Mouse (Mus musculus) testis, postnatal 14 days (tissue): ENCODE measurements around the gene Ppm1n.
"Not testable (repeated sequence)": the region's sequence is repeated elsewhere in the genome, so short reads cannot be mapped to it uniquely, and the experiment has no call there.

Experiments
- DNase-seq: peaks from one replicate; pipeline ENCODE4 v3.0.0; 2021; ENCODE audit warnings: low spot score

The Ppm1n gene

GRCm38 (mm10) chr7:19282791-19283405 lies 3.0 kb upstream of the Ppm1n start:
- peak; percentile 59 for DNase-seq

DNA sequence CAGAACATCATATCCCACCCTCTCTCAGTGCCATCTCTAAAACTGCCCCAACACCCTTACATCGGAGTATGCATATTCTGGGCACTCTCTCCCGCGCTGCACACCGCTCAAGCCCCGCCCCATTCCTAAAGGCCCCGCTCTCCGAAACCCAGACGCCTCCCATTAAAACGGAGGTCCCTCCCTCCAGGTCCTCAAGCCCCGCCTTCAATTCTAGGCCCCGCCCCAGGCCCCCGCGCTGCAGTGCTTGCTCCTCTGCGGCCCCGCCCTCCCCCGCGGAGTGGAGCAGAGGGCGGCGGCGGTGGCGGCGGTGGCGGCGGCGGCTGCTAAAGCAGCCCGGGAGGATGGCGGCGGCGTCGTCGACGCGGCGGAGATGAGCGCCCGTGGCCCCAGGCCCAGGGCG lies 2.5 kb upstream of the Ppm1n start, which contains the start of gene Rtn2:
Gene Rtn2 (plus strand): TSS at position 240 of the 400 bp plus-strand sequence.
- DNase-seq = peak; percentile 84

GRCm38 (mm10) chr7:19281680-19282304 lies 1.9 kb upstream of the Ppm1n start:
- not testable (repeated sequence) for DNase-seq

GRCm38 (mm10) chr7:19279052-19279451 lies 812 bp downstream of the Ppm1n start:
- no peak for DNase-seq

DNA sequence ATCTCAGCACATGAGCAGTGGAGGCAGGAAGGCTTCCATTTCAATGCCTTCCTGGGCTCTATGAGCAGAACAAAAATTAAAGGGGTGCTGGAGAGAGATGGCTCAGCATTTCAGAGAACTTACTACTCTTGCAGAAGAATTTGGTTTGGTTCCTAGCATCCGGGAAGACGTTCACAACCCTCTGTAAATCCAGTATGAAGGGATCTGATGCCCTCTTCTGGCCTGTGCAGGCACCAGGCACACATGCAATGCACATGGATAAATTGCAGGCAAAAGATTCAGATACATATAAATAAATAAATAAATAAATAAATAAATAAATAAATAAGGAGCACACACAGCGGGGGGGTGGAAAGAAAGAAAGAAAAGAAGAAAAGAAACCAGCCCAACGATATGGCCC lies 3.6 kb downstream of the Ppm1n start:
- no peak for DNase-seq

GRCm38 (mm10) chr7:19272173-19272764 lies 7.6 kb downstream of the Ppm1n start:
- DNase-seq = peak; percentile 66

- peak; percentile 83 for DNase-seq
Measured at GRCm38 (mm10) chr7:19271238-19272172, 8.4 kb downstream of the Ppm1n start, which contains the start of gene Vasp. Vasp (minus strand) TSS chr7:19271817.

GRCm38 (mm10) chr7:19270509-19271237 lies 9.2 kb downstream of the Ppm1n start:
- DNase-seq = peak; percentile 29

DNA sequence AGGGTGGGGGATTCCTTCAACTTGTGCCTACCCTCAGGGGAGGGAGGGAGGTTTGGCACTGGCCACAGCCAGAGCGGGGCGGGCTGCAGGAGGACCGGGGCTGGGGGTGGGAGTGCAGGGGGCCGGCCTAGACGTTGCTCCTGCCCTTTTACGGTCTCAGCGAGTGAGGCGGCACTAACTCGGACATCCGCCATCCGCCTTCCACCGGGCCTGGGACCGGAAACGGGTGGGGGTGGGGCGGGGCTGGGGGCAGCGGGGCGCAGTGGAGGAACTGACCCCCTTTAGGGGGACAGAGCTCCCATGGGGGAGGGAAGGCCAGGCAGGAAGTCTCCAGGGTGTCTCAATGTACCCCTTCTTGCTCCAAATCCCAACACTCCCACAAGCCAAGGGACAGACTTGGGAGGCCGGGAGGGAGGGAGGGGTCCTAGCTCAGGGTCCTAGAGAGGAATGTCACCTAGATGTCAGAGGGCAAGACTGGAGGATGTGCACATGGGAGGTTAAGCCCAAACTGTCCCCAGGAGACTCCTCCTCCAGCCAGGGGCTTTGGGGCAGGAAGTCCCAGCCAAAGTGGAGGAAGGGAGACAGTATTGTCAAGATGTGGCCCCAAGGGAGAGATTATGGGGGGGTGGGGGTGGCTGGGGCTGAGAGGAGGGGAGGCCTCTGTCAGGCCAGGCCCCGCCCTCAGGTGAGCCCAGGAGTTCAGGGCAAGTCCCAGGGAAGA lies 10.0 kb downstream of the Ppm1n start:
- DNase-seq = peak; percentile 46

- no peak for DNase-seq
Measured at GRCm38 (mm10) chr7:19268993-19269681, 10.7 kb downstream of the Ppm1n start.

DNA sequence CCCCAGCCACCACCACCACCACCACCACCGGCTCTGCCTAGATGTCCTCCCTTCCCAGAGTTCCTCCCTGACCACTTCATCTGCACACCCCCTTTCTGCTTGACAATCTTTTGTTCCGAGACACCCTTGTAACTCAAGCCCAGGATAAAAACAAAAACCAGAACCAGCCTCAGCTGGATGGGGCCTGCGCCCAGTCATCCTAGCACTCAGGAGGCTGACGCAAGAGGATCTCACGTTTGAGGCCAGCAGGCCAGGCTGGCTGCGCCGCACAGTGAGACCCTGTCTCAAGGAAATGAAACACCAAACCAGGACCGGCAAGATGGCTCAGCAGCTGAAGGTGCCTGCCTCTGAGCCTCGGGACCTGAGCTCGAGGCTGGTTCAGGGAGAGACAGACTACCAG lies 12.8 kb downstream of the Ppm1n start:
- DNase-seq = no peak

DNA sequence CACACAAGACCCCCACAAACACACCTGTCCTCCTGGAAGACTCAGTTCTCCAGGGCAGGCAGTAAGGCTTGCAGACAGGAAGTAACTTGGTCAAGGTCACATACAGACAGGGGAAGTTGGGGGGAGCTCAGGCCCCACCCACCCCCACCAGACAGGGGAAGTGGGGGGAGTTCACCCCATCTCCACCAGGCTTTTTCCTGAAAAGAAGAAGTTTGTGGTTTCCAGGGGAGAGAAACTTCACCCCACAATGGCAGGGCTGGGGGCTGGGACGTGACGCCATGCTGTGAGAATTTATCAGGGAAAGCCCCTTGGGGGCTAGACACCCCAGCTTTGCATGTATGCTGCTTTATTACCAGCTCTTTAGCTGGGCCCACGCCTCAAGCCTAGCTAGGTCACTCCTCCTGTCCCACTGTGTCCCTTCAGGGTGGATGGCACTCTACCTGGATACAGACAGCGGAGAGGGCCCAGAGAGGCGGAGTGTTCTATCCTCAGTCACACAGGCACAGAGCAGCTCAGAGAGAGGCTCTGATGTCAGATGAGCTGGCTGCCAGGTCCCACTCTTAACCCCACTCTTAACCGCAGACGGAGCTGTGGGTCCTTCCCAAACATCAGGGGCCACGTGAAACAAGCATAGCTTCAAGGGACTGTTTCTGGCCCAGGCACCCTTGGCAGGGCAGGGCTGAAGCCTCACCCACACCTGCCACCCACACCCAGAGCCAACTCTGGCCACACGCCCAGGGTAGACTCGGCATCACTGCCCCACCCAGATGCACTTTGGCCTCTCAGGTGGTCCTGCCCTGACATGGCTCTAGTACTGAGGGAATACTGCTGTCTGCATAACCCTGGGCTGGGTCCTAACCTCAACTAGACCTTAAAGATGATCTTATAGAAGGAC lies 13.7 kb downstream of the Ppm1n start:
- no peak for DNase-seq

- DNase-seq = no peak
Measured at GRCm38 (mm10) chr7:19265147-19265546, 14.7 kb downstream of the Ppm1n start.

DNA sequence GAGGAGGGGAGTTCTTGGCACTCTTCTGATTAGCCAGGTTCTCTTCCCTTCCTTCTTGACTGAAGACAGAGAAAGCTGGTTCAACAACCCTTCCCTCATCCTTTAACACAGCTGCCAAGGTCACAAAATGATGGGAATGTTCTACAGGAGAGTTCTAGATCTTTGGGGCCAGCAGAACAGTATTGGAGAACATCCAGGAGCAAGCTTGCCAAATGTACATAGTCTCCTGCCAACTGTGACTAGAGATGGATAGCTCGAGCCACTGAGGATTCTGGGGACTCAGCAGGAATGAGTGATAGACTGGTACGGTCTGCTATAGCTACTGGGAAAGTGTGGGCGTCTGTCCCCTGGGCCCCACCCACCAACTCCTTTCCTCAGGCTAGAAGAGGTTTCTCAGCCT lies 21.5 kb downstream of the Ppm1n start:
- DNase-seq = no peak

GRCm38 (mm10) chr7:19257390-19258022 lies 22.4 kb downstream of the Ppm1n start:
- peak; percentile 73 for DNase-seq

DNA sequence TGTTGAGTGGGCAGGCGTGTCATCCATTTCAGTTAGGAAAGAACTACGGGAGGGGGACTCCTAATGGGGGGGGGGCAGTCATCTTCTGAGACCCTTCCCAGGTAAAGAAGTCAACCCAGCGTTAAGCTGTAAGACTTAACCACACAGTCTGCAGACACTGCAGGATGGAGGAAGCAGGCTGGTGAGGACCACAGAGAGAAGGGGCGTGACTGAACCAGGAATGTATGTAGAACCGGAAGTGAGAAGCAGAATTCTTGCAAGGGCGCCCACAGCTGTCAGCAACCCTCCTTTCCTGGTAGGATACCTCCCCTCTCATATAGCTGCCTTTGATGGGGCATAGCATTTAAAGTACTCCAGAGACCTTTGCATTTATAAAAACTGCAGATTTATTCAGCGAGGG lies 23.3 kb downstream of the Ppm1n start:
- no peak for DNase-seq

DNA sequence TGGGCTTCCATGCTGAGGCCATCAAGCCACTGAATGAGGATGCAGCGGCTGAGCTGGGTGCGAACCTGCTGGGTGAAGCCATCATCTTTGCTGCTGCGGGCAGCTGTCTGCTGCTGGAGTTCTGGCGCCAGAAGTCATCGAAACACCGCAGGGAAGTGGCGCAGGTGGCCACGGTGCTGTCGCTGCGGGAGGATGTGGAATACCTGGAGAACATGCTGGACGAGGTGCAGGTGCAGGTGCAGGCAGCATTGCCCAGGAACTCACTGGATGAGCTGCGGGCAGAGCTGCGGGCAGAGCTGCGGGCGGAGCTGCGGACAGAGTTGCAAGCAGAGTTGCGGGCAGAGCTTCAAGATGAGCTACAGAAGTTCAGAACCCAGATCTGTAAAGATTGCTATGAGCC lies 24.5 kb downstream of the Ppm1n start:
- DNase-seq = no peak

GRCm38 (mm10) chr7:19253437-19253836 lies 26.4 kb downstream of the Ppm1n start:
- DNase-seq = no peak

DNA sequence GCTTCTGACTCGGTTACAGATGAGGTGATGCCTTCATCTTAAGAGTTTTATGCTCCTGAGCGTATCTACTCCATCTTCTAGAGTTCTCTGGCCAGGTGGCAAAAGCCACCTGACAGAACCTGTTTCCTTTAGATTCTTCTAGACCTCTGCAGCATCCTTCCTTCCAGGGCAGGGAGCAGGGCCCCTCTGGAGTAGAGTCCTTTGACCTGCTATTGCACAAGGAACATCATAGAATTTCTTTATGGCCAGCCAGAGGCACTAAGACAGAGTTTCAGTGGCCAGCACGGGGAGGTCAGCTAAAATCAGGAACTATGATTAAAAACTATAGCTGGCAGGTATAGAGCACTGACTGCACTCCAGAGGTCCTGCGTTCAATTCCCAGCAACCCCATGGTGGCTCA lies 27.8 kb downstream of the Ppm1n start:
- DNase-seq = no peak
